ENCODE assay signal across 12 mouse cellular contexts in the genomic region with DNA sequence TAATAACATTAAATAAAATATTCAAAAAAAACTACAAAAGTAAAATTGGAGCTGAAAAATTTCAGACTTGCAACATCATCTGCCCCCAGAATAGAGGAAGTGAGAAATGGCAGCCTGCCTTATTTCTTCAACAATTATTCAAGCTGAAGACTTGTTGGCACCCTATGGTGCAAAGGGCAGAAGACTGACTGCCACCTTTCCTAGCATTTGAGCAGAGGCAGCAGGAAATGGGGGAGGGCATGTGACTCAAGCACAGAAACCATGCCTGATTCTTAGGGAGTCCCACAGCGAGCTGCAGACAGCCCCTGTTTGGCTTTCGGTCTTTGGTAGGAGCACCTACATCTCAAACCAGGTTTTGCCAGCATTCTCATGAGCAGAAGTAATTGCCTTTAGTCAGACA.
DNase-seq lines count a peak whose midpoint lies in the region; ATAC-seq and TF ChIP-seq lines count a peak whose summit lies in the region.
"Had no signal": no experiment of that assay in that cellular context is flagged by ENCODE, and none has a peak within 500 bp of the region (broad histone marks: within the 10 kb centered on the region; RNA-seq: fewer than 3 reads in every experiment).

No protein-coding gene starts in this region.

- H3K27me3 ChIP-seq in splenic B cell, adult 2 months (ENCODE audit: control insufficient read depth, insufficient read depth, low read length, poor library complexity, severe bottlenecking), result no peaks in the 10 kb centered on the region
- no peaks in the 10 kb centered on the region for H3K27me3 ChIP-seq in neural tube, embryonic 15.5 days (replicated peaks)

- WGBS in neural tube, embryonic 15.5 days, result 84% methylated on average over 2 of the region's 2 CpGs

- H3K9me3 ChIP-seq in neural tube, embryonic 15.5 days (replicated peaks), result no peaks in the 10 kb centered on the region

- H3K27ac ChIP-seq in neural tube, embryonic 15.5 days (replicated peaks), result no peak overlapping the region
- no peak overlapping the region for H3K27ac ChIP-seq in gastrocnemius, adult 2 months
- H3K27ac ChIP-seq: heart, adult 2 months; hindbrain, postnatal 0 days had no signal

- no peaks in the 10 kb centered on the region for H3K36me3 ChIP-seq in splenic B cell, adult 2 months (ENCODE audit: control insufficient read depth, insufficient read depth, low read length, poor library complexity, severe bottlenecking)
- no peaks in the 10 kb centered on the region for H3K36me3 ChIP-seq in neural tube, embryonic 15.5 days

- no peak overlapping the region for H3K4me2 ChIP-seq in neural tube, embryonic 15.5 days

- ATAC-seq in CD4-positive, CD25-positive, alpha-beta regulatory T cell, adult 4 months, result peak; percentile 82
- ATAC-seq in neural tube, embryonic 15.5 days (ENCODE audit: low FRiP score), result no peak
- ATAC-seq: hindbrain, postnatal 0 days had no signal

- DNase-seq in heart, adult 18-20 months, result peak; percentile 13 to 47
- DNase-seq in heart, postnatal 25 days (ENCODE audit: low spot score), result no peak
- peak; percentile 42 for DNase-seq in lung, postnatal 25 days (ENCODE audit: low spot score)
- peak; percentile 72 for DNase-seq in splenic B cell, adult 2 months (ENCODE audit: low read depth, low spot score)
- no peak for DNase-seq in cerebellum, postnatal 14 days
- DNase-seq in gastrocnemius, adult 2 months, result no peak
- DNase-seq: cerebellum, postnatal 25 days had no signal

- peaks cover 7% of the 10 kb centered on the region; the same call in 1 of the 2 replicates for H3K4me1 ChIP-seq in neural tube, embryonic 15.5 days

- intact Hi-C loops in heart, postnatal 25 days (cut with DNase I), result no loop called here
- intact Hi-C loops in gastrocnemius, adult 2 months (cut with DNase I), result no loop called here

- no peak for TF ChIP-seq CTCF in gastrocnemius, adult 2 months (IDR thresholded peaks at IDR 0.05)

- no peak overlapping the region for H3K9ac ChIP-seq in neural tube, embryonic 15.5 days (replicated peaks)

- H3K4me3 ChIP-seq in neural tube, embryonic 15.5 days (replicated peaks), result no peak overlapping the region
- H3K4me3 ChIP-seq in gastrocnemius, adult 2 months, result no peak overlapping the region
- H3K4me3 ChIP-seq: heart, adult 2 months; myocyte had no signal

Comparison
In these comparisons a context has a peak if more than half of its experiments do, and no peak if none do; other contexts are left out.
1. DNase-seq: peak in heart, adult 18-20 months (2 of 2), lung, postnatal 25 days (single experiment) and splenic B cell, adult 2 months (single experiment); none in heart, postnatal 25 days (single experiment), cerebellum, postnatal 14 days (0 of 2) and gastrocnemius, adult 2 months (single experiment).